Mouse (Mus musculus) CH12.LX (cell line): ENCODE measurements around the gene Pip5k1c.

ENCODE experiments used
- CTCF ChIP-seq, 2 experiments: IDR thresholded peaks in 1 of 2; conservative IDR thresholded peaks in 1 of 2; 2 replicates each; pipeline ENCODE4 v1.5.1; 2011 to 2012; ENCODE audit warnings: low read depth in 2 of 2, low read length in 2 of 2, improper control_type of control experiment in 1 of 2, inconsistent platforms in 1 of 2, mild to moderate bottlenecking in 1 of 2, moderate library complexity in 1 of 2
- ETS1 ChIP-seq: conservative IDR thresholded peaks from 2 replicates; pipeline ENCODE4 v1.6.1; 2012; ENCODE audit warnings: low read depth, mild to moderate bottlenecking, inconsistent platforms, low read length, improper control_type of control experiment, moderate library complexity
- POLR2A ChIP-seq: IDR thresholded peaks from 2 replicates; pipeline ENCODE4 v1.6.1; 2011; ENCODE audit warnings: low read depth, mild to moderate bottlenecking, improper control_type of control experiment, low read length
- ZMIZ1 ChIP-seq: IDR thresholded peaks from 2 replicates; pipeline ENCODE4 v1.6.1; 2012; ENCODE audit warnings: low read depth, mild to moderate bottlenecking, inconsistent platforms, low read length, improper control_type of control experiment

GRCm38 (mm10) chr10:81306837-81307682, 14.3 kb downstream of the Pip5k1c start:
- TF ChIP-seq CTCF (conservative IDR thresholded peaks at IDR 0.05 in 1 of 2, IDR thresholded peaks at IDR 0.05 in 1 of 2; ENCODE audit: low read depth in 2 of 2, low read length in 2 of 2) = no peak
- TF ChIP-seq ZMIZ1 = no peak
- no peak for TF ChIP-seq POLR2A
- peak; percentile 30; the same call in 1 of the 2 replicates for TF ChIP-seq ETS1
